ENCODE assay signal across 9 mouse cellular contexts in the genomic region with DNA sequence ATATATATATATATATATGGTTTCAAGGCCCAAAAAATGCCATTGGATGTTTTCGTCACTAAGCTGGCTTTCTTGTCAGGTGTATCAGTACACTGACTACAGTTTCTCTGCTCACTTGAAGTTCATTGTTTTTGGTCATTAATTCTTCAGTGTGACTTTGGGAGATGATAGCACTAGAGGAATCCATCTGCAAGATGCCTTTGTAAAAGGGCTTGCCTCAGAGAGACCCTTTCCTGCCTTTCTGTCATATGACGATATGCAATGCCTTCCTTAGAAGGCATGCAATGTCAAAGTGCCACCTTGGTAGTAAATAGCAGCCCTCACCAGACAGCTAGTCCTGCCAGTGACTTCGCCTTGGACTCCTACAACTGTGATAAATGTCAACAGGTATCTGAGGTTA. TPM values are rescaled to one million over a fixed set of nuclear protein-coding genes. Genes with fewer than 3 reads are reported as not detected.
DNase-seq lines count a peak whose midpoint lies in the region; ATAC-seq and TF ChIP-seq lines count a peak whose summit lies in the region.
"Had no signal": no experiment of that assay in that cellular context is flagged by ENCODE, and none has a peak within 500 bp of the region (broad histone marks: within the 10 kb centered on the region; RNA-seq: fewer than 3 reads in every experiment).

No protein-coding gene starts in this region.

- H3K4me3 ChIP-seq in layer of hippocampus, adult 2 months = peak overlapping the region; percentile 100
- peak overlapping the region; percentile 82 for H3K4me3 ChIP-seq in embryonic facial prominence, embryonic 14.5 days (ENCODE audit: low read depth, low read length)
- no peak overlapping the region for H3K4me3 ChIP-seq in intestine, embryonic 15.5 days (replicated peaks)
- H3K4me3 ChIP-seq in myocyte = peak overlapping the region; percentile 84

- no peaks in the 10 kb centered on the region for H3K27me3 ChIP-seq in embryonic facial prominence, embryonic 14.5 days (replicated peaks; ENCODE audit: control insufficient read depth, insufficient read depth, low read length)
- no peaks in the 10 kb centered on the region for H3K27me3 ChIP-seq in intestine, embryonic 15.5 days (replicated peaks)
- no peaks in the 10 kb centered on the region for H3K27me3 ChIP-seq in myocyte (ENCODE audit: control insufficient read depth, insufficient read depth, insufficient read length)
- H3K27me3 ChIP-seq: Patski had no signal

- H3ac ChIP-seq in myocyte (ENCODE audit: control insufficient read depth, insufficient read length) = no peak overlapping the region

- peaks cover 13% of the 10 kb centered on the region for H3K36me3 ChIP-seq in embryonic facial prominence, embryonic 14.5 days (ENCODE audit: control insufficient read depth, insufficient read depth, low read length)
- peaks cover 3% of the 10 kb centered on the region; the same call in 1 of the 2 replicates for H3K36me3 ChIP-seq in intestine, embryonic 15.5 days
- no peaks in the 10 kb centered on the region for H3K36me3 ChIP-seq in myocyte (ENCODE audit: control insufficient read depth, insufficient read depth)

- no peak for ATAC-seq in embryonic facial prominence, embryonic 14.5 days (ENCODE audit: low read depth)
- ATAC-seq in intestine, embryonic 15.5 days = no peak; the same call in 1 of the 2 replicates

- intact Hi-C loops in left cerebral cortex, postnatal 4 days (cut with DNase I) = no loop called here

- H3K9me3 ChIP-seq in embryonic facial prominence, embryonic 14.5 days (ENCODE audit: control insufficient read depth, low read length) = no peaks in the 10 kb centered on the region
- no peaks in the 10 kb centered on the region for H3K9me3 ChIP-seq in intestine, embryonic 15.5 days

- peaks cover 8% of the 10 kb centered on the region for H3K4me1 ChIP-seq in embryonic facial prominence, embryonic 14.5 days (ENCODE audit: control insufficient read depth, insufficient read depth, low read length)
- H3K4me1 ChIP-seq in intestine, embryonic 15.5 days (replicated peaks) = peaks cover 17% of the 10 kb centered on the region

- TF ChIP-seq CTCF in layer of hippocampus, adult 2 months (conservative IDR thresholded peaks at IDR 0.05) = no peak

- 71% methylated on average over 3 of the region's 3 CpGs for WGBS in embryonic facial prominence, embryonic 14.5 days
- 58% methylated on average over 3 of the region's 3 CpGs for WGBS in intestine, embryonic 15.5 days

- peaks cover 43% of the 10 kb centered on the region for H3K79me2 ChIP-seq in myocyte (ENCODE audit: control insufficient read depth, insufficient read depth)

- DNase-seq in layer of hippocampus, adult 2 months (ENCODE audit: low spot score in 2 of 2) = no peak
- no peak for DNase-seq in layer of hippocampus, adult 9-10 months (ENCODE audit: low spot score)
- no peak for DNase-seq in embryonic facial prominence, embryonic 14.5 days (ENCODE audit: low spot score)
- DNase-seq in left cerebral cortex, postnatal 4 days = no peak
- DNase-seq in cerebellum, postnatal 25 days = no peak
- DNase-seq in frontal cortex, adult 2 months (ENCODE audit: extremely low spot score in 1 of 2, low spot score in 1 of 2) = no peak

- H3K4me2 ChIP-seq in embryonic facial prominence, embryonic 14.5 days (ENCODE audit: low read depth, low read length) = peak overlapping the region; percentile 85
- peak overlapping the region; percentile 60 for H3K4me2 ChIP-seq in intestine, embryonic 15.5 days (replicated peaks)
- peak overlapping the region; percentile 80 for H3K4me2 ChIP-seq in myocyte (ENCODE audit: low read depth)

- H3K27ac ChIP-seq in layer of hippocampus, adult 2 months = peak overlapping the region; percentile 73
- peak overlapping the region; percentile 30 for H3K27ac ChIP-seq in embryonic facial prominence, embryonic 14.5 days (replicated peaks; ENCODE audit: low read depth, low read length)
- 0 out of 2 replicates have a peak overlapping the region, but pooled peaks have one; percentile 72 for H3K27ac ChIP-seq in intestine, embryonic 15.5 days

- no peak overlapping the region for H3K9ac ChIP-seq in embryonic facial prominence, embryonic 14.5 days (ENCODE audit: low read depth, low read length)
- H3K9ac ChIP-seq in intestine, embryonic 15.5 days = no peak overlapping the region

- no peak for TF ChIP-seq POLR2A in myocyte (IDR thresholded peaks at IDR 0.05; ENCODE audit: insufficient read length, low read depth)

TF ChIP-seq in myocyte, 11 proteins besides CTCF, POLR2A, EP300 and RAD21:
- TF ChIP-seq USF1 (IDR thresholded peaks at IDR 0.05; ENCODE audit: low read depth) (no peak), E2F4 (IDR thresholded peaks at IDR 0.05; ENCODE audit: insufficient read depth) (no peak), MYOD1 (IDR thresholded peaks at IDR 0.05; ENCODE audit: control insufficient read depth in 1 of 3, insufficient read length in 2 of 3, low read depth in 2 of 3) (no peak), POLR2AphosphoS2 (IDR thresholded peaks at IDR 0.05; ENCODE audit: insufficient read length, low read depth) (no peak), CEBPB (IDR thresholded peaks at IDR 0.05; ENCODE audit: insufficient read depth, poor library complexity, severe bottlenecking) (no peak), SRF (IDR thresholded peaks at IDR 0.05; ENCODE audit: control insufficient read depth, insufficient read length, low read depth) (no peak)

RNA-seq across cellular contexts. Expression of gene Rpn1, which starts 0.6 kb away (rescaled TPM):
- total RNA-seq in layer of hippocampus, adult 2 months (2021) = 100 to 1,000 TPM; 163 to 174 TPM
- polyA plus RNA-seq in embryonic facial prominence, embryonic 14.5 days (2014; fragmentation: Nextera tagmentation; extraction: Ambion mirVana) = 391 and 414 TPM in 2 replicates
- polyA plus RNA-seq in intestine, embryonic 15.5 days (2015; fragmentation: Nextera tagmentation; extraction: Ambion mirVana) = 423 and 425 TPM in 2 replicates
- polyA plus RNA-seq in myocyte (2012; fragmentation: generic; extraction: Trizol) = 128 TPM
- total RNA-seq in left cerebral cortex, postnatal 4 days (2021) = 100 to 1,000 TPM; 186 to 197 TPM
- 125 and 138 TPM in 2 replicates for polyA plus RNA-seq in frontal cortex, adult 2 months (2012; rRNA removed)

RNA-seq across cellular contexts. Expression of gene Rab7, which starts 38.6 kb away (rescaled TPM):
- 100 to 1,000 TPM; 305 to 332 TPM for total RNA-seq in layer of hippocampus, adult 2 months (2021)
- 240 and 244 TPM in 2 replicates for polyA plus RNA-seq in embryonic facial prominence, embryonic 14.5 days (2014; fragmentation: Nextera tagmentation; extraction: Ambion mirVana)
- polyA plus RNA-seq in intestine, embryonic 15.5 days (2015; fragmentation: Nextera tagmentation; extraction: Ambion mirVana) = 243 and 244 TPM in 2 replicates
- polyA plus RNA-seq in myocyte (2012; fragmentation: generic; extraction: Trizol) = 181 TPM
- 100 to 1,000 TPM; 278 to 279 TPM for total RNA-seq in left cerebral cortex, postnatal 4 days (2021)
- 388 and 392 TPM in 2 replicates for polyA plus RNA-seq in frontal cortex, adult 2 months (2012; rRNA removed)
